Mouse (Mus musculus) thymus, postnatal 14 days (tissue): ENCODE measurements around the gene Fads6.

ENCODE experiments used
- DNase-seq: peaks from one replicate; pipeline ENCODE4 v3.0.0; 2021

The Fads6 gene

GRCm38 (mm10) chr11:115298160-115298559 is 697 bp upstream of the Fads6 start:
- DNase-seq, result no peak

DNA sequence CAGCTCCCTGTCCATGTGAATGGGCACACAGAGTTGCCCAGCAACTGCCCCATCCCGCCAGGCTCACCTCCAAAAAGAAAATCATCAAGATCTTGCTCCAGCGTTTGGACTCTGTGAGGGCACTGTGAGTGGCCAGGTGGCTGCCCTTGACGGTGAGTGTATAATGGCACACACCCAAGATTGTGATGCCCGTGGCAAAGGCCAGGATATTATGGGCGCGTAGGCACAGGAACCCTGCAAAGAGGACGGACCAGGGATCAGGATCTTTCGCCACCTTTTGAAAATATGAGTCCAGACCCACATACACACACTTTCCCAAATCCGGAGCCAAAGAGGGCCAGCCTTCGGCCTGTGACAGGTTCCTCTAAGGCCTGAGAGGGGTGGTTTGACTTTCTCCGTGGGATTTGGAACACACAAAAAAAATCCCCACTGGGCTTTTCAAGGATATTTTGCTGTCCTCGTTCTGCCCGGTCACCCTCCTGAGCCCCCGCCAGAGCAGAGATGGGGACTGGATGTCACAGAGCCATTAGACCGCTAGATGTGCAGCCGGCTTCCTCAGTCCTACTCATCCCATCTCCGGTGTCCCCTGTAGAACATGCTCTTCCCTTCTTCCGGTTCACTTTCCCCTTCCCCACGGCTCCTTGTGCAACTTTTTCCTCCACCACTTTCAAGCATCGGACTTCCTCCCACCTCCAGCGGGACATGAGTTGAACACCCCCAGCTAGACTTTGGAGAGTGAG is 822 bp downstream of the Fads6 start:
- DNase-seq, result no peak

- no peak for DNase-seq
These were observed 1.5 kb downstream of the Fads6 start for GRCm38 (mm10) chr11:115295939-115296338.

- no peak for DNase-seq
These were observed 4.7 kb downstream of the Fads6 start for GRCm38 (mm10) chr11:115292631-115293375.

DNA sequence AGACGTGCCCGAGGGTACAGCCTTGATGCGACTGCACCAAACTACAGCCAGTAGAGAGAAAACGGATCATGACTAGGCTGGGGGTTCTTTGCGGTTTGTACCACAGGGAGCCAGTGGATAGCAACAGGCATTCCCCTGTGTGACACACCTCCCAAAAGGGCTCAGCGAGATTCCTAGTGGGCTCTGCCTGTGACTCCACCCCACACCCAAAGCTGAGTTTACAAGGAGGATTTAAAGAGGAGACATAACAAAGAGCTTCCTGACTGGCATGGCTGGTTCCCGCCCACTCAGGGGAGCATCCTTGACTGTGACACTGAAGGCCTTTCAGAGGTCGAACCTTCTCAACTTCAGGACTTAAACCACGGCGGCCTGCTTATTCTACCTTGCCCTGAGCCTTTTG is 6.0 kb downstream of the Fads6 start:
- no peak for DNase-seq

- no peak for DNase-seq
These were observed 6.5 kb downstream of the Fads6 start for GRCm38 (mm10) chr11:115290919-115291318.

DNA sequence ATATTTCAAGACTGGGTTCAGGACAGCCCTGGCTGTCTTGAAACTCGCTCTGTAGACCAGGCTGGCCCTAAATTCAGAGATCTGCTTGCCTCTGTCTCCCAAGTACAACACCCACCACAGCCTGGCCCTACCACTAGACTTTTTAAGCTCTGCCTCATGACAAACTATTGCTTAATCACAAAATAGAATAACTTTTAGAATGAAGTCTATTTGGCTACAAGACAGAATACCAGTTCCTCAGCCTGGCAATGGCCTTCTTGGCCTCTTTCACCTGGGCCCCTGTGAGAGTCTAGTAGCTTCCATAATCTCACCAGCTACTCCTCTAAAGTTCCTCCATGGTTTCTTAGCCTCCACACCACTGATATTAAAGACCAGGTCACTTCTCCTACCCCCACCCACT is 7.1 kb downstream of the Fads6 start:
- DNase-seq, result no peak

GRCm38 (mm10) chr11:115289885-115290284 is 7.6 kb downstream of the Fads6 start:
- no peak for DNase-seq

DNA sequence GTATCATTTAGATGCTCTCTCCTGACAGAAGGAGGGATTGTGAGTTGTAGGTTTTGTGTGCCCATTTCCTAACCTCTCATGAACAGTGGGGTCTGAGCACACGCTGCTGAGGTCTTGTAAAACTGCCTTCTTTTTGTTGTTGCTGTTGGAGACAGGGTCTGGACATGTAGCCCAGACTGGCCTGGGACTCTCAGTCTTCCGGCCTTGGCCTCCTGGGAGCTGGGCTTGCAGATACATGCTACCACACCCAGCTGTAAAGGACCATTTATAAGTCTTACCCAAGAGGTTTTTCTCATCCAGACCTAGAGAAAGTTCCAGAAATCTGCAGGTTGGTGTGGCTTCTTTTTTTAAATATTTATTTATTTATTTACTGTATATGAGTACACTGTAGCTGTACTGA is 9.2 kb downstream of the Fads6 start:
- no peak for DNase-seq

GRCm38 (mm10) chr11:115287386-115287785 is 10.1 kb downstream of the Fads6 start:
- DNase-seq, result no peak

- no peak for DNase-seq
These were observed 11.1 kb downstream of the Fads6 start for GRCm38 (mm10) chr11:115286201-115286993.

GRCm38 (mm10) chr11:115285282-115285681 is 12.2 kb downstream of the Fads6 start:
- DNase-seq, result no peak

- DNase-seq, result no peak
These were observed 13.4 kb downstream of the Fads6 start for GRCm38 (mm10) chr11:115283891-115284620.

DNA sequence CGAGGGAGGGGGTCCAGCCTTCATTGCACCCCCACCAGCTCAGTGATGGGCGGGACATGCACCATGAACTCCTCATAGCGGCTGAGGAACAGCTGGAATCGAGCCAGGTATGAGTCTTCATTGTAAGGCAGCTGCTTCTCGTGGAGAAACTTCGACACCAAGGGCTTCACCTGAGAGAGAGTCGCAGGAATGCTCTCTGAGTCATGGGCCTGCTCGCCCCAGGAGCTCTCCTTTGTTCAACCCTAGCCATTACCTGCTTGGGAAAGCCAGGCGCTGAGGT is 14.0 kb downstream of the Fads6 start:
- DNase-seq, result no peak

GRCm38 (mm10) chr11:115282723-115283485 is 14.6 kb downstream of the Fads6 start:
- DNase-seq, result no peak

DNA sequence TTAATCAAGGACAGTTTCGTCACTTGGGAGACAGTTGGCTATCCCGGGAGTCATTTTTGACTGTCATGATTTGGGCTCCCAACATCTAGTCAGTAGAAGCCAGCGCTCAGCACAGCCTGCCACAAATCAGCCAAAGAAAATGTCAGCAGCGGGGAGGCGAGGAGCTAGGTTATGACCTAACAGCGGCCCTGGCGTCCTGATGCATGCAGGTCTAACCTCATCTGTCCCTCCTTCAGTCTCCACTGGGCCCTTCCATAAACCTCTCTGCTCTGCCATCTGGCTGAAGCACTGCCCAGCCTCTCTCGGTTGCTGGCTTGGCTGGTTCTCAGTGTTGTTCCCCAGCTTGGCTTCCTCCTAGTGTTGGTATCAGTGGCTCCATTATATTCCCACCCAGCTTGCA is 15.2 kb downstream of the Fads6 start:
- no peak for DNase-seq

DNA sequence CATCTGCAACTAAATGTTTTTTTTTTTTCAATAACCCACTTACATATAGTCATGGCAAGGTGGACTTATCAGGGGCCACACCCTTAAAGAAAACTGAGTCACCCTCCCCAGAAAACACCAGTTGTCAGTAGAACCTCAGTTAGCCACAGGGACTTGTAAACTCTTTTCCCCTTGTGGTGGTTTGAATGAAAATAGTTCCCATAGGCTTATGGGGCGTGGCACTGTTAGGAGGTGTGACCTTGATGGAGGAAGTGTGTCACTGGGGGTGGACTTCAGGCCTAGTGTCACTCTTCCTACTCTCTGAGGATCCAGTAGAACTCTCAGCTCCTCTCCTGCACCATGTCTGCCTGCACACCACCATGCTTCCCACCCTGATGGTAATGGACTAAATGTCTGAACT is 17.7 kb downstream of the Fads6 start:
- no peak for DNase-seq

GRCm38 (mm10) chr11:115278176-115278575 is 19.3 kb downstream of the Fads6 start:
- DNase-seq, result no peak

GRCm38 (mm10) chr11:115277604-115277975 is 19.9 kb downstream of the Fads6 start:
- DNase-seq, result no peak

- peak; percentile 99 for DNase-seq
These were observed 20.5 kb downstream of the Fads6 start, which contains the start of gene Fdxr for GRCm38 (mm10) chr11:115276780-115277603. Fdxr (minus strand) TSS chr11:115277050.

DNA sequence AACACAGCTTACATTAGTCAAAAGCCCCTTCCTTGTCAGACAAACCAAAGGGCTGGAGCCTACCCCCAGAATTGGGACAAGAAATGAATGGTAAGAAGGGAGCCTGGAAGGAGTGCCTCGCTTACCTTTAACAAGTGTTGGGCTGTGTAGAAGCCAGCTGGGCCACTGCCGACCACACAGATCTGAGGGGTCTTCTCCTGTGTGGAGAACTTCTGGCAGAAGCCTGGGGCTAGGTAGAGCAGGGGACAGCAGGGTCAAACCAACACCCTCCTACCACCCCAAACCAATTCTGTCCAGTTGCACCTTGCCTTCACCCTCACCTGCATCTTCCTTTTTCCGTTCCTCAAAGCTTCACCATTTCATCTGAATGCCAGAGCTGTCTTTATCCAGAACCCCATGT is 21.5 kb downstream of the Fads6 start:
- no peak for DNase-seq
